21 mouse cellular contexts compared by ENCODE assay signal in genomic region chr16:94949172-94949571, GRCm38 (mm10). TPM values are rescaled to one million over a fixed set of nuclear protein-coding genes. Genes with fewer than 3 reads are reported as not detected.
DNase-seq lines count a peak whose midpoint lies in the region; ATAC-seq lines count a peak whose summit lies in the region.
"Had no signal": no experiment of that assay in that cellular context is flagged by ENCODE, and none has a peak within 500 bp of the region (broad histone marks: within the 10 kb centered on the region; RNA-seq: fewer than 3 reads in every experiment).

No protein-coding gene starts in this region.

- DNase-seq in cerebellum, adult 11-12 months: no peak
- DNase-seq in cerebellum, adult 9-10 months: peak; percentile 56
- DNase-seq in cerebellum, adult 11 months: no peak
- DNase-seq in cerebellum, postnatal 10 days: peak; percentile 66 to 69
- DNase-seq in cerebellum, postnatal 36 days: peak; percentile 55 to 56
- no peak for DNase-seq in layer of hippocampus, adult 8-10 months (ENCODE audit: low spot score in 2 of 2)
- no peak for DNase-seq in embryo, embryonic 10 days (ENCODE audit: low spot score)
- DNase-seq: adrenal gland, postnatal 10 days; adrenal gland, postnatal 36 days; forebrain, postnatal 0 days; gastrocnemius, adult 2 months; gastrocnemius, postnatal 14 days; heart, adult 18-20 months; kidney, adult 2 months had no signal

- ATAC-seq in cerebellum, adult (ENCODE audit: insufficient number of reproducible peaks, low FRiP score, low TSS enrichment): 0 out of 2 replicates have a peak, but pooled peaks have one; percentile 45
- ATAC-seq: forebrain, embryonic 14.5 days; forebrain, postnatal 0 days; intestine, postnatal 0 days had no signal

RNA-seq across cellular contexts. Expression of gene Kcnj6, which starts 48.3 kb away (rescaled TPM):
- total RNA-seq in layer of hippocampus, adult 8-10 months (2022): 100 to 1,000 TPM in 3 of 4 experiments, 10 to 100 TPM in 1; 96.6 to 128 (median 116) TPM
- total RNA-seq: ES-E14; gastrocnemius, adult 2 months; gastrocnemius, postnatal 4 days; heart, adult 18-20 months; heart, postnatal 25 days; hematopoietic stem cell, adult 5-6 weeks had no signal

Comparison
In these comparisons a context has a peak if more than half of its experiments do, and no peak if none do; other contexts are left out.
1. DNase-seq: peak in cerebellum, adult 9-10 months (single experiment), cerebellum, postnatal 10 days (2 of 2) and cerebellum, postnatal 36 days (2 of 2); none in cerebellum, adult 11-12 months (single experiment), cerebellum, adult 11 months (single experiment), layer of hippocampus, adult 8-10 months (0 of 2) and embryo, embryonic 10 days (single experiment).